Mouse (Mus musculus) retina, postnatal 7 days (tissue): ENCODE results near the gene Med17.

Experiments
- DNase-seq: peaks from one replicate; pipeline ENCODE4 v3.0.0-alpha.2; 2012; ENCODE audit warnings: low read depth, low spot score

Med17 gene

GRCm38 (mm10) chr9:15237516-15238296, 42.0 kb downstream of the Med17 start:
- no peak for DNase-seq

- DNase-seq = no peak
These were observed 43.7 kb downstream of the Med17 start for GRCm38 (mm10) chr9:15235986-15236385.

GRCm38 (mm10) chr9:15233604-15234003, 46.1 kb downstream of the Med17 start:
- no peak for DNase-seq

- no peak for DNase-seq
These were observed 47.3 kb downstream of the Med17 start for GRCm38 (mm10) chr9:15232445-15232844.

- DNase-seq = no peak
These were observed 54.8 kb downstream of the Med17 start for GRCm38 (mm10) chr9:15224912-15225311.

- DNase-seq = no peak
These were observed 66.0 kb downstream of the Med17 start for GRCm38 (mm10) chr9:15213695-15214094.

GRCm38 (mm10) chr9:15211876-15212275, 67.9 kb downstream of the Med17 start:
- no peak for DNase-seq
